Mouse (Mus musculus): ENCODE measurements around the gene Tmcc3. TPM values are rescaled to one million over a fixed set of nuclear protein-coding genes. Genes with fewer than 3 reads are reported as not detected.

Gene Tmcc3
- total and polyA plus RNA-seq, 2 experiments from 2014 or later: 4.1 to 10.0 TPM

DNA sequence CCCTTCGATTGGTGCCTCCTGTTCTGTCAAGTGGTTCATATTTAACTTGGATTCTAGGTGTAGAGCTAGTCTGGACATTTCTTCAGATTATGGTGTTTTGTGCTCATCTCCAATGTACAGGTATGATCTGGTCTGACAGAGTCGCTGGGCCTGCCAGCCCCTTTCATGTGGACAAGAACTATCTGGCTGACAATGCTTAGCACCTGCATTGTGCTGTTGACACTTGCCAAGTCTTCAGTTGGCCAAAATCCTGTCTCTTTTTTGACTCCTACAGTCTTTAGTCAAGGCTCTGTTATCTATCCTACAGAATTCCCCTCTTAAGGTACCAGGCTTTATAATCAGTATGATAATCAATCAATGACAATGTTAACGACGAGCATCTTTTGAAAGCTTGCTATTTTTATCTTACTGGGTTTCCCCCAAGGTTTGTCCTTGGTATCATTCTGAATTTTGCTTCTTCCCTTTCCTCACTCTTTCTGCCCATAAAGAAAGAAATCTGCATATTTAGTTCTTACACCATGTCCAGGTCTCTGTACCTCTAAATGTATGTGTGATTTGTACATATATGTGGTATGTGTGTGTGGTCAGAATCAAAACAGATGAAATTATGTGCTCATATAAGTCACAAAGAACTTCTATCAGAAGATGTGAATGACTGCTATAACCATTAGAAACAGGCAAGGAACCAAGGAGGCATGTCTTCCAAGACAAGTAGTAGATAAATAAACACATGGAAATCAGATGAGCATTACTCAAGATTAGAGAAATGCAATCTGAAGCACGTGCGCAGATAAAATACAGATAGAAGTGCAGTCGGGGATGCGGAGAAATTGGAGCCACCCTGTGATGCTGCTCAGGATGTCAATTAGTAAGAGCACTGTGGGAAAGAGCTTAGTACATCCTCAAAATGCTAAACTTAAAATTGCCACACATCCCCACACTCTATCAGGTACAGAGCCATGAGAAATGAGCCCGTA is 41.4 kb downstream of the Tmcc3 start:
- TF ChIP-seq CTCF (IDR thresholded peaks at IDR 0.05; ENCODE audit: low read depth) (no peak), EP300 (IDR thresholded peaks at IDR 0.05; ENCODE audit: low read depth) (no peak)
- ATAC-seq (ENCODE audit: insufficient read depth, low read depth) (no peak), DNase-seq (ENCODE audit: low spot score) (no peak)
- Histone ChIP-seq H3K27ac (ENCODE audit: low read depth) (no peak overlapping the region), H3K4me3 (ENCODE audit: low read depth, low read length) (no peak overlapping the region), H3K9ac (replicated peaks; ENCODE audit: low read depth, low read length) (no peak overlapping the region), H3K9me3 (replicated peaks; ENCODE audit: control insufficient read depth, low read length) (no peaks in the 10 kb centered on the region), H3K4me1 (ENCODE audit: control insufficient read depth, insufficient read depth) (no peaks in the 10 kb centered on the region), H3K27me3 (ENCODE audit: control insufficient read depth, insufficient read depth, low read length) (no peaks in the 10 kb centered on the region), H3K36me3 (replicated peaks; ENCODE audit: control insufficient read depth, insufficient read depth, low read length) (no peaks in the 10 kb centered on the region), H3K4me2 (ENCODE audit: low read depth, low read length) (no peak overlapping the region)
- WGBS: 68% methylated on average over 9 of the region's 9 CpGs

DNA sequence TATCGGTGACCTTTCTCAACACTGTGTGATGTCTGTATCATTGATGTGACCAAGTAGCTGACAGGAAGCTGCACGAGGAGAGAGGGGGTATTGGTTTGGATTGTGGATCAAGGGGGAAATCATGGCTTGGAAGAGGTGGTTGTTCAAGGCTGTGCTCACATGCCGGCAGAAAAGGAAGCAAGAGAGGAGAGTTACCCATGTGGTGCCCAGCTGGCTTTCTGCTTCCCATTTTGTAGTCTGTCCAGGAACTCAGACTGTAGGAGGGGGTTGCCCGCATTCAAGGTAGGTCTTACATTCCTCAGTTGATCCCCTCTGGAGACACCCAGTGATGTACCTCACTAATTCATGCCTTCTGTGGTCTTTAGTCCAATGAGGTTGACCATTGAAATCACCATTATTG is 42.3 kb downstream of the Tmcc3 start:
- H3K9me3 ChIP-seq (replicated peaks; ENCODE audit: control insufficient read depth, low read length): no peaks in the 10 kb centered on the region
- WGBS: 43% methylated on average over 4 of the region's 4 CpGs
- ATAC-seq (ENCODE audit: insufficient read depth, low read depth) (no peak), DNase-seq (ENCODE audit: low spot score) (no peak)
- H3K4me1 ChIP-seq (ENCODE audit: control insufficient read depth, insufficient read depth): no peaks in the 10 kb centered on the region
- H3K4me3 ChIP-seq (ENCODE audit: low read depth, low read length): no peak overlapping the region
- no peak overlapping the region for H3K4me2 ChIP-seq (ENCODE audit: low read depth, low read length)
- H3K9ac ChIP-seq (replicated peaks; ENCODE audit: low read depth, low read length): no peak overlapping the region
- no peak overlapping the region for H3K27ac ChIP-seq (ENCODE audit: low read depth)
- H3K36me3 ChIP-seq (replicated peaks; ENCODE audit: control insufficient read depth, insufficient read depth, low read length): no peaks in the 10 kb centered on the region
- no peak for TF ChIP-seq EP300 (IDR thresholded peaks at IDR 0.05; ENCODE audit: low read depth)
- no peaks in the 10 kb centered on the region for H3K27me3 ChIP-seq (ENCODE audit: control insufficient read depth, insufficient read depth, low read length)

DNA sequence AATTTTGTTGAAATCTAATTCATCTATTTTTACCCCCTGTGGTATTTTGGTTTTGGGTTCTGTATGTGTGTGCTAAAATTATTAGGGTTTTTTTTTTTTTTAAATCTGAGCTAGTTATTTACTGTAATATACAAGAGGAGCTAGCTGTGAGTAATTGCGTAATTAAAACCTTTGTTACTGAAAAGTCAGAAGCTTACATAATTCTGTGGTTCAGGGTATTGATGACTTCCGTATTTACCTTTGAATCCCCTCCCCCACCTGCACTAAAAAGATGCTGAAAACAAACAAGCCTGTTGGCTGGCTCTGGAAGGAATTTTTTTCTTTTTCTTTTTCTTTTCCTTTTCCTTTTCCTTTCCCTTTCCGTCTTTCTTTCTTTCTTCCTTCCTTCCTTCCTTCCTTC is 42.7 kb downstream of the Tmcc3 start:
- H3K4me1 ChIP-seq (ENCODE audit: control insufficient read depth, insufficient read depth): no peaks in the 10 kb centered on the region
- H3K9me3 ChIP-seq (replicated peaks; ENCODE audit: control insufficient read depth, low read length): no peaks in the 10 kb centered on the region
- no peak overlapping the region for H3K4me3 ChIP-seq (ENCODE audit: low read depth, low read length)
- H3K36me3 ChIP-seq (replicated peaks; ENCODE audit: control insufficient read depth, insufficient read depth, low read length): no peaks in the 10 kb centered on the region
- no peak for DNase-seq (ENCODE audit: low spot score)
- WGBS: 77% methylated on average over 3 of the region's 3 CpGs
- no peak overlapping the region for H3K27ac ChIP-seq (ENCODE audit: low read depth)
- no peak for ATAC-seq (ENCODE audit: insufficient read depth, low read depth)
- H3K9ac ChIP-seq (replicated peaks; ENCODE audit: low read depth, low read length): no peak overlapping the region
- no peak overlapping the region for H3K4me2 ChIP-seq (ENCODE audit: low read depth, low read length)
- TF ChIP-seq CTCF (IDR thresholded peaks at IDR 0.05; ENCODE audit: low read depth) (no peak), EP300 (IDR thresholded peaks at IDR 0.05; ENCODE audit: low read depth) (no peak)
- H3K27me3 ChIP-seq (ENCODE audit: control insufficient read depth, insufficient read depth, low read length): no peaks in the 10 kb centered on the region

DNA sequence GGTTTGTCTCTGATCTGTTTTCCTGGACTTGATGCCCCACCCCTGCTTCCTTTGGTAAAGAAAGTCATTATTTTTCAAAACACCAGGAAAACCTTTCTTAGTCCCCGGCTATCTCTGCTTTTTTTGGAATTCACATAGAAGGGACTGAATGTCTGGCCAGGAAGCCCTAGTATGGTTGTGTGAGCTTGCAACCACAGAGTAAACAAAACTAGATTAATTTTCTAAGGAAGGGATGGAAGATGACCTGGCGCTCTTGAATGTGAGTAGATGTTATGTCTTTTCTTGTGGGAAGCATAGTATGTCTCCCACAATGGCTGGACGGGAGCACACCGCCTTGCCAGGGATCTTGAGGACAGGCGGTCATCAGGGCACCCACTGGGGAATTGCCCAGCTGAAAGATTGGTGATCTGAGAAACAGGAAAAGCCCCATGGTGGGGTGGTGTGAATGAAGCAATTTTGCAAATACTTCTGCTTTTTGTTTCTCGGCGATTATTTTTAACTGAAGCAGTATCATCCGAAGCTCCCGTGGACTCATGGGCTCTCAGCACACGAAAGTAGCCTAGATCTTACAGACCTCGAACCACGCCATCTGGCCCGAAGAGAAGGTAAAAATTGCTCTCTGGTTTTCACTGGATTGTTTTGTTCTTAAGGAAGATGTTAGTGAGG is 44.9 kb downstream of the Tmcc3 start:
- Histone ChIP-seq H3K9ac (replicated peaks; ENCODE audit: low read depth, low read length) (no peak overlapping the region), H3K9me3 (replicated peaks; ENCODE audit: control insufficient read depth, low read length) (no peaks in the 10 kb centered on the region), H3K36me3 (replicated peaks; ENCODE audit: control insufficient read depth, insufficient read depth, low read length) (no peaks in the 10 kb centered on the region), H3K27ac (ENCODE audit: low read depth) (no peak overlapping the region), H3K4me2 (ENCODE audit: low read depth, low read length) (no peak overlapping the region), H3K4me3 (ENCODE audit: low read depth, low read length) (no peak overlapping the region), H3K27me3 (ENCODE audit: control insufficient read depth, insufficient read depth, low read length) (no peaks in the 10 kb centered on the region), H3K4me1 (ENCODE audit: control insufficient read depth, insufficient read depth) (no peaks in the 10 kb centered on the region)
- no peak for ATAC-seq (ENCODE audit: insufficient read depth, low read depth)
- no peak for DNase-seq (ENCODE audit: low spot score)
- 63% methylated on average over 13 of the region's 13 CpGs for WGBS
- no peak for TF ChIP-seq EP300 (IDR thresholded peaks at IDR 0.05; ENCODE audit: low read depth)
- TF ChIP-seq CTCF (IDR thresholded peaks at IDR 0.05; ENCODE audit: low read depth): no peak

DNA sequence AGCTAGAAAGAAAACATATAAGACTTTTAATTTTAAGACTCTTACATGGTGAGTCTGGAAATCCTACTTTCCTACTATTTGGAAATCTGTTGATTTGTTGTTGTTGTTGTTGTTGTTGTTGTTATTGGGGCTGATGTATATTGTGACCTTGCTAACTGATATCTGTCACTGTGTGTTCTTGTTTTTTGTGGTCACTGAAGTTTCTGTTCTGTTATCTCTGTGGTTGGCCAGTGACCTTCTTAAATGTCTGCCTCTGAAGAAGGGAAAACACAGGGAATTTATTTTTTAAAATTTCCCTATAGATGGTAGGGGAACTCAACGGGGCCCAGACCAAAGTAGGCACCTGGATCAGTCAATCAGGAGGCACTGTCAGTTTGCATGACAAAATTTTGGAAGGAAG is 48.9 kb downstream of the Tmcc3 start:
- ATAC-seq (ENCODE audit: insufficient read depth, low read depth): no peak
- H3K4me3 ChIP-seq (ENCODE audit: low read depth, low read length): no peak overlapping the region
- no peaks in the 10 kb centered on the region for H3K27me3 ChIP-seq (ENCODE audit: control insufficient read depth, insufficient read depth, low read length)
- no peaks in the 10 kb centered on the region for H3K4me1 ChIP-seq (ENCODE audit: control insufficient read depth, insufficient read depth)
- 43% methylated on average over 1 of the region's 1 CpGs for WGBS
- TF ChIP-seq EP300 (IDR thresholded peaks at IDR 0.05; ENCODE audit: low read depth) (no peak), CTCF (IDR thresholded peaks at IDR 0.05; ENCODE audit: low read depth) (no peak)
- no peak overlapping the region for H3K9ac ChIP-seq (replicated peaks; ENCODE audit: low read depth, low read length)
- no peak overlapping the region for H3K27ac ChIP-seq (ENCODE audit: low read depth)
- no peak for DNase-seq (ENCODE audit: low spot score)
- H3K36me3 ChIP-seq (replicated peaks; ENCODE audit: control insufficient read depth, insufficient read depth, low read length): no peaks in the 10 kb centered on the region
- H3K9me3 ChIP-seq (replicated peaks; ENCODE audit: control insufficient read depth, low read length): no peaks in the 10 kb centered on the region
- no peak overlapping the region for H3K4me2 ChIP-seq (ENCODE audit: low read depth, low read length)

Measured in heart, postnatal 0 days (tissue).